Mouse (Mus musculus) lung, postnatal 0 days (tissue): ENCODE data around the gene Cxcl9.

ENCODE experiments used
- CTCF ChIP-seq: IDR thresholded peaks from 2 replicates; pipeline ENCODE4 v1.5.1; 2016; ENCODE audit warnings: antibody characterized with exemption, mild to moderate bottlenecking
- EP300 ChIP-seq: IDR thresholded peaks from 2 replicates; pipeline ENCODE4 v1.6.1; 2016; ENCODE audit warnings: antibody characterized with exemption, mild to moderate bottlenecking, control low read depth

- TF ChIP-seq EP300 (no peak), CTCF (no peak)
Observed at GRCm38 (mm10) chr5:92363179-92363578, 35.3 kb upstream of the Cxcl9 start.
